Mouse (Mus musculus): Measurements from ENCODE around the gene Uck2. TPM values are rescaled to one million over a fixed set of nuclear protein-coding genes. Genes with fewer than 3 reads are reported as not detected.

Uck2 gene
- total and polyA plus RNA-seq, 3 experiments: 191 to 643 (median 290) TPM

GRCm38 (mm10) chr1:167236790-167237189 lies 48.3 kb downstream of the Uck2 start:
- TF ChIP-seq SMC3 (IDR thresholded peaks at IDR 0.05; ENCODE audit: low read depth, low read length): no peak
- no peak for TF ChIP-seq TCF12 (IDR thresholded peaks at IDR 0.05; ENCODE audit: low read depth, low read length)
- no peak for TF ChIP-seq SIN3A (IDR thresholded peaks at IDR 0.05; ENCODE audit: low read length)
- no peak for TF ChIP-seq BHLHE40 (IDR thresholded peaks at IDR 0.05; ENCODE audit: borderline replicate concordance, low read depth, low read length)
- no peak for TF ChIP-seq MAX (IDR thresholded peaks at IDR 0.05; ENCODE audit: low read length)
- TF ChIP-seq MAFK (IDR thresholded peaks at IDR 0.05; ENCODE audit: borderline replicate concordance, low read depth, low read length): no peak
- TF ChIP-seq HCFC1 (IDR thresholded peaks at IDR 0.05; ENCODE audit: low read depth, low read length): no peak
- no peak for TF ChIP-seq UBTF (IDR thresholded peaks at IDR 0.05; ENCODE audit: borderline replicate concordance, insufficient read depth, low read depth, low read length)
- TF ChIP-seq TAL1 (IDR thresholded peaks at IDR 0.05; ENCODE audit: low read length): no peak
- H3K36me3 ChIP-seq (ENCODE audit: control insufficient read depth in 1 of 2, insufficient read depth in 2 of 2, low read length in 2 of 2): peaks cover 5 to 7% of the 10 kb centered on the region in 2 experiments
- no peak for DNase-seq (ENCODE audit: low read depth, low spot score)
- H3K27ac ChIP-seq (ENCODE audit: control insufficient read depth, low read depth, low read length): no peak overlapping the region
- H3K27me3 ChIP-seq (ENCODE audit: control insufficient read depth in 1 of 2, insufficient read depth in 2 of 2, low read length in 2 of 2): no peaks in the 10 kb centered on the region
- H3K4me3 ChIP-seq (ENCODE audit: control insufficient read depth in 1 of 2, insufficient read depth in 1 of 2, low read depth in 2 of 2, low read length in 2 of 2): no peak overlapping the region
- H3K9me3 ChIP-seq (replicated peaks; ENCODE audit: insufficient read depth, low read length): no peaks in the 10 kb centered on the region
- peaks cover 4 to 5% of the 10 kb centered on the region in 2 experiments; a peak in 3 of 4 replicates for H3K4me1 ChIP-seq (ENCODE audit: control insufficient read depth in 1 of 2, insufficient read depth in 2 of 2, low read length in 2 of 2)
- H3K79me2 ChIP-seq (ENCODE audit: control insufficient read depth, insufficient read depth, low read length, poor library complexity): peaks cover 38% of the 10 kb centered on the region
- H3K9ac ChIP-seq (ENCODE audit: control insufficient read depth, low read depth, low read length, poor library complexity, severe bottlenecking): no peak overlapping the region

GRCm38 (mm10) chr1:167234344-167234743 lies 50.8 kb downstream of the Uck2 start:
- H3K36me3 ChIP-seq (ENCODE audit: control insufficient read depth in 1 of 2, insufficient read depth in 2 of 2, low read length in 2 of 2): peaks cover 0 to 14% of the 10 kb centered on the region in 2 experiments; a peak in 2 of 4 replicates
- H3K27ac ChIP-seq (ENCODE audit: control insufficient read depth, low read depth, low read length): no peak overlapping the region
- TF ChIP-seq CHD1 (IDR thresholded peaks at IDR 0.05; ENCODE audit: low read depth, low read length) (no peak), ZNF384 (IDR thresholded peaks at IDR 0.05; ENCODE audit: low read depth, low read length) (no peak), MEF2A (IDR thresholded peaks at IDR 0.05; ENCODE audit: extremely low read depth, insufficient replicate concordance, low read depth, low read length, poor library complexity, severe bottlenecking) (no peak), MAZ (IDR thresholded peaks at IDR 0.05; ENCODE audit: low read depth, low read length) (no peak), POLR2AphosphoS2 (IDR thresholded peaks at IDR 0.05; ENCODE audit: low read length) (no peak), MYB (IDR thresholded peaks at IDR 0.05; ENCODE audit: low read depth, low read length) (no peak), ZC3H11A (IDR thresholded peaks at IDR 0.05; ENCODE audit: low read depth, low read length) (no peak), GATA1 (IDR thresholded peaks at IDR 0.05; ENCODE audit: low read depth, low read length) (no peak), POLR2AphosphoS5 (IDR thresholded peaks at IDR 0.05; ENCODE audit: borderline replicate concordance, low read depth, low read length) (no peak), JUND (IDR thresholded peaks at IDR 0.05; ENCODE audit: low read depth, low read length) (no peak), E2F4 (IDR thresholded peaks at IDR 0.05; ENCODE audit: borderline replicate concordance, low read depth, low read length) (no peak), UBTF (IDR thresholded peaks at IDR 0.05; ENCODE audit: borderline replicate concordance, insufficient read depth, low read depth, low read length) (no peak), MYC (IDR thresholded peaks at IDR 0.05; ENCODE audit: low read depth, low read length) (no peak), BHLHE40 (IDR thresholded peaks at IDR 0.05; ENCODE audit: borderline replicate concordance, low read depth, low read length) (no peak), MXI1 (IDR thresholded peaks at IDR 0.05; ENCODE audit: low read depth, low read length) (no peak)
- H3K27me3 ChIP-seq (ENCODE audit: control insufficient read depth in 1 of 2, insufficient read depth in 2 of 2, low read length in 2 of 2): no peaks in the 10 kb centered on the region
- no peak overlapping the region for H3K4me3 ChIP-seq (ENCODE audit: control insufficient read depth in 1 of 2, insufficient read depth in 1 of 2, low read depth in 2 of 2, low read length in 2 of 2)
- no peaks in the 10 kb centered on the region for H3K4me1 ChIP-seq (ENCODE audit: control insufficient read depth in 1 of 2, insufficient read depth in 2 of 2, low read length in 2 of 2)
- H3K79me2 ChIP-seq (ENCODE audit: control insufficient read depth, insufficient read depth, low read length, poor library complexity): peaks cover 14% of the 10 kb centered on the region
- no peak for DNase-seq (ENCODE audit: low read depth, low spot score)
- H3K9ac ChIP-seq (ENCODE audit: control insufficient read depth, low read depth, low read length, poor library complexity, severe bottlenecking): no peak overlapping the region
- H3K9me3 ChIP-seq (replicated peaks; ENCODE audit: insufficient read depth, low read length): no peaks in the 10 kb centered on the region
